8 mouse cellular contexts compared by ENCODE assay signal in the genomic region with DNA sequence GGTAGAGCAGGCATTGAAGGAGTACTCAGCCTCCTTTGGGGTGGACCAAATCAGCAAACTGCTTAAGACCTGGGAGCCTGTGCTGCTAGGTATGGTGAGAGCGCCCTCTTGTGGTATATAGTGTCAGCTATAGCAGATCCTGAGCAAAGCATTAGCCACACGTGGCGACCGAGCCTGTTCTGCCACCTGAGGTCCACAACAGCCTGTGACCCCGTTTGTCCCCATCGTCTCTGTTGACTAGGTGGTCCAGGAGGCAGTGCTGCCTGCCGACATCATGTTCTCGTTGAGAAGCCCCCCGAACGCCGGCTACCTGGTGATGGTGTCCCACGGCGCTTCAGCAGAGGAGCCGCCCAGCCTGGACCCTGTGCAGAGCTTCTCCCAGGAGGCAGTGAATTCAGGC. TPM values are rescaled to one million over a fixed set of nuclear protein-coding genes. Genes with fewer than 3 reads are reported as not detected.
DNase-seq lines count a peak whose midpoint lies in the region; ATAC-seq and TF ChIP-seq lines count a peak whose summit lies in the region.

No protein-coding gene starts in this region.

- H3K27ac ChIP-seq in embryonic facial prominence, embryonic 12.5 days = no peak overlapping the region
- no peak overlapping the region for H3K27ac ChIP-seq in heart, embryonic 13.5 days (replicated peaks)
- H3K27ac ChIP-seq in liver, adult 2 months (replicated peaks; ENCODE audit: insufficient read depth, low read depth, low read length) = no peak overlapping the region
- H3K27ac ChIP-seq in stomach, embryonic 16.5 days (ENCODE audit: low read length) = no peak overlapping the region

- no peaks in the 10 kb centered on the region for H3K79me3 ChIP-seq in C2C12 (ENCODE audit: low read depth)

- peaks cover 8% of the 10 kb centered on the region for H3K4me1 ChIP-seq in embryonic facial prominence, embryonic 12.5 days
- peaks cover 34% of the 10 kb centered on the region for H3K4me1 ChIP-seq in heart, embryonic 13.5 days
- H3K4me1 ChIP-seq in liver, adult 2 months (ENCODE audit: control insufficient read depth, insufficient read depth, low read length) = peaks cover 3% of the 10 kb centered on the region; the same call in 1 of the 2 replicates
- H3K4me1 ChIP-seq in stomach, embryonic 16.5 days (ENCODE audit: control insufficient read depth, insufficient read depth, low read length) = 0 out of 2 replicates have a peak, but pooled peaks cover 11% of the 10 kb centered on the region

- peaks cover 21% of the 10 kb centered on the region for H3K36me3 ChIP-seq in C2C12 (ENCODE audit: control insufficient read depth, insufficient read depth)
- H3K36me3 ChIP-seq in embryonic facial prominence, embryonic 12.5 days = peaks cover 23% of the 10 kb centered on the region
- H3K36me3 ChIP-seq in heart, embryonic 13.5 days = peaks cover 82% of the 10 kb centered on the region
- no peaks in the 10 kb centered on the region for H3K36me3 ChIP-seq in liver, adult 2 months (ENCODE audit: control insufficient read depth, insufficient read depth, low read length)
- H3K36me3 ChIP-seq in stomach, embryonic 16.5 days (ENCODE audit: control insufficient read depth, insufficient read depth, low read length) = peaks cover 8% of the 10 kb centered on the region

- no peaks in the 10 kb centered on the region for H3K79me2 ChIP-seq in C2C12 (ENCODE audit: control insufficient read depth, insufficient read depth)
- H3K79me2 ChIP-seq in liver, adult 2 months (ENCODE audit: control insufficient read depth, insufficient read depth, low read length) = no peaks in the 10 kb centered on the region

- no peak for TF ChIP-seq POLR2A in liver, adult 2 months (IDR thresholded peaks at IDR 0.05; ENCODE audit: extremely low read depth, insufficient read depth, low read length)

- ATAC-seq in embryonic facial prominence, embryonic 12.5 days (ENCODE audit: insufficient number of reproducible peaks, insufficient read depth, low FRiP score, low TSS enrichment) = no peak
- ATAC-seq in heart, embryonic 13.5 days (ENCODE audit: extremely low read depth, insufficient number of reproducible peaks, low FRiP score, low TSS enrichment) = peak; percentile 12; the same call in 1 of the 2 replicates
- ATAC-seq in monocyte, adult 5-6 weeks (replicated peaks; ENCODE audit: insufficient number of reproducible peaks, low FRiP score, low TSS enrichment, poor library complexity, severe bottlenecking) = 0 out of 2 replicates have a peak, but pooled peaks have one; percentile 52
- ATAC-seq in stomach, embryonic 16.5 days (ENCODE audit: insufficient read depth, low FRiP score) = peak; percentile 68

- H3K27me3 ChIP-seq in C2C12 (ENCODE audit: control insufficient read depth, insufficient read depth, insufficient read length) = no peaks in the 10 kb centered on the region
- H3K27me3 ChIP-seq in embryonic facial prominence, embryonic 12.5 days = no peaks in the 10 kb centered on the region
- peaks cover 10% of the 10 kb centered on the region for H3K27me3 ChIP-seq in heart, embryonic 13.5 days (replicated peaks)
- H3K27me3 ChIP-seq in liver, adult 2 months (ENCODE audit: control insufficient read depth, insufficient read depth, low read length) = 0 out of 2 replicates have a peak, but pooled peaks cover 2% of the 10 kb centered on the region
- H3K27me3 ChIP-seq in stomach, embryonic 16.5 days (ENCODE audit: control insufficient read depth, insufficient read depth, low read length) = no peaks in the 10 kb centered on the region

- no peaks in the 10 kb centered on the region for H3K9me3 ChIP-seq in embryonic facial prominence, embryonic 12.5 days
- no peaks in the 10 kb centered on the region for H3K9me3 ChIP-seq in heart, embryonic 13.5 days
- H3K9me3 ChIP-seq in stomach, embryonic 16.5 days (replicated peaks; ENCODE audit: control insufficient read depth, low read length) = no peaks in the 10 kb centered on the region

- peak overlapping the region; percentile 45 for H3K4me2 ChIP-seq in embryonic facial prominence, embryonic 12.5 days (replicated peaks)
- 0 out of 2 replicates have a peak overlapping the region, but pooled peaks have one; percentile 21 for H3K4me2 ChIP-seq in heart, embryonic 13.5 days
- peak overlapping the region; percentile 46 for H3K4me2 ChIP-seq in stomach, embryonic 16.5 days (ENCODE audit: low read depth, low read length)

- peak; percentile 82 for TF ChIP-seq CTCF in C2C12 (IDR thresholded peaks at IDR 0.05; ENCODE audit: control insufficient read depth, insufficient read depth, insufficient read length)
- peak; percentile 81 for TF ChIP-seq CTCF in liver, adult 2 months (IDR thresholded peaks at IDR 0.05; ENCODE audit: low read depth, low read length)

- DNase-seq in adrenal gland, postnatal 25 days = peak; percentile 53
- DNase-seq in kidney, postnatal 10 days = peak; percentile 86
- peak; percentile 65 for DNase-seq in liver, adult 2 months (ENCODE audit: extremely low read depth, low read depth, low spot score)

- WGBS in embryonic facial prominence, embryonic 12.5 days = 8% methylated on average over 14 of the region's 14 CpGs
- 20% methylated on average over 14 of the region's 14 CpGs for WGBS in heart, embryonic 13.5 days
- WGBS in liver, adult 2 months = 11% methylated on average over 14 of the region's 14 CpGs
- WGBS in stomach, embryonic 16.5 days = 15% methylated on average over 14 of the region's 14 CpGs

- peak overlapping the region; percentile 7; the same call in 1 of the 2 replicates for H3K9ac ChIP-seq in embryonic facial prominence, embryonic 12.5 days
- H3K9ac ChIP-seq in heart, embryonic 13.5 days = 0 out of 2 replicates have a peak overlapping the region, but pooled peaks have one; percentile 44
- no peak overlapping the region for H3K9ac ChIP-seq in liver, adult 2 months (ENCODE audit: low read depth, low read length)
- no peak overlapping the region for H3K9ac ChIP-seq in stomach, embryonic 16.5 days (ENCODE audit: low read length)

- H3ac ChIP-seq in C2C12 (ENCODE audit: control insufficient read depth, insufficient read length, low read depth) = no peak overlapping the region

- H3K4me3 ChIP-seq in C2C12 (ENCODE audit: insufficient read depth, poor library complexity, severe bottlenecking) = no peak overlapping the region
- peak overlapping the region; percentile 15; the same call in 1 of the 2 replicates for H3K4me3 ChIP-seq in embryonic facial prominence, embryonic 12.5 days
- H3K4me3 ChIP-seq in heart, embryonic 13.5 days = no peak overlapping the region
- H3K4me3 ChIP-seq in liver, adult 2 months (ENCODE audit: insufficient read depth, low read depth, low read length) = no peak overlapping the region
- peak overlapping the region; percentile 28 for H3K4me3 ChIP-seq in stomach, embryonic 16.5 days (replicated peaks; ENCODE audit: low read length)

TF ChIP-seq in C2C12, 6 proteins besides CTCF, POLR2A, EP300 and RAD21:
- TF ChIP-seq CEBPB (IDR thresholded peaks at IDR 0.05; ENCODE audit: low read depth) (no peak), FOSL1 (IDR thresholded peaks at IDR 0.05; ENCODE audit: insufficient read depth, low read length, poor library complexity, severe bottlenecking) (no peak), USF1 (IDR thresholded peaks at IDR 0.05; ENCODE audit: low read depth) (no peak), MYOD1 (IDR thresholded peaks at IDR 0.05; ENCODE audit: control insufficient read depth, insufficient read length, low read depth) (no peak), MYOG (IDR thresholded peaks at IDR 0.05; ENCODE audit: control insufficient read depth, extremely low read depth, insufficient read length) (no peak), MAX (IDR thresholded peaks at IDR 0.05) (no peak)

RNA-seq across cellular contexts. Expression of a gene that starts 25.0 kb away (rescaled TPM):
- polyA plus RNA-seq in C2C12 (2012; fragmentation: generic; extraction: Trizol) = 42.8 TPM
- total RNA-seq in adrenal gland, postnatal 25 days (2021) = 10.0 and 10.4 TPM in 2 replicates
- 9.1 and 10.8 TPM in 2 replicates for polyA plus RNA-seq in embryonic facial prominence, embryonic 12.5 days (2016; fragmentation: Nextera tagmentation; extraction: Ambion mirVana)
- 24.2 and 26.2 TPM in 2 replicates for polyA plus RNA-seq in heart, embryonic 13.5 days (2015; fragmentation: Nextera tagmentation; extraction: Ambion mirVana)
- 0.09 and 0.13 TPM in 2 replicates for total RNA-seq in liver, adult 2 months (2014; rRNA removed)
- 0.04 and 0.11 TPM in 2 replicates for polyA plus RNA-seq in liver, adult 2 months (2012; rRNA removed)
- total RNA-seq in monocyte, adult 5-6 weeks (2017) = not detected in 3 replicates
- polyA plus RNA-seq in stomach, embryonic 16.5 days (2015; fragmentation: Nextera tagmentation; extraction: Ambion mirVana) = 24.0 and 28.1 TPM in 2 replicates

RNA-seq across cellular contexts. Expression of a gene that starts 25.3 kb away (rescaled TPM):
- polyA plus RNA-seq in C2C12 (2012; fragmentation: generic; extraction: Trizol) = 0.04 TPM
- total RNA-seq in adrenal gland, postnatal 25 days (2021) = 1.6 and 1.8 TPM in 2 replicates
- polyA plus RNA-seq in embryonic facial prominence, embryonic 12.5 days (2016; fragmentation: Nextera tagmentation; extraction: Ambion mirVana) = 0.40 and 0.56 TPM in 2 replicates
- 0.49 and 0.73 TPM in 2 replicates for polyA plus RNA-seq in heart, embryonic 13.5 days (2015; fragmentation: Nextera tagmentation; extraction: Ambion mirVana)
- total RNA-seq in liver, adult 2 months (2014; rRNA removed) = not detected in 2 replicates
- polyA plus RNA-seq in liver, adult 2 months (2012; rRNA removed) = 0.11 TPM in 1 of 2 replicates, not detected in the other
- not detected in 3 replicates for total RNA-seq in monocyte, adult 5-6 weeks (2017)
- polyA plus RNA-seq in stomach, embryonic 16.5 days (2015; fragmentation: Nextera tagmentation; extraction: Ambion mirVana) = 1.2 and 1.3 TPM in 2 replicates

RNA-seq across cellular contexts. Expression of a gene that starts 38.4 kb away (rescaled TPM):
- 5.7 TPM for polyA plus RNA-seq in C2C12 (2012; fragmentation: generic; extraction: Trizol)
- 28.6 and 35.1 TPM in 2 replicates for total RNA-seq in adrenal gland, postnatal 25 days (2021)
- polyA plus RNA-seq in embryonic facial prominence, embryonic 12.5 days (2016; fragmentation: Nextera tagmentation; extraction: Ambion mirVana) = 13.8 and 14.4 TPM in 2 replicates
- 6.6 TPM in 2 replicates for polyA plus RNA-seq in heart, embryonic 13.5 days (2015; fragmentation: Nextera tagmentation; extraction: Ambion mirVana)
- 7.6 and 8.8 TPM in 2 replicates for total RNA-seq in liver, adult 2 months (2014; rRNA removed)
- 8.9 and 10.5 TPM in 2 replicates for polyA plus RNA-seq in liver, adult 2 months (2012; rRNA removed)
- 7.1 to 16.9 TPM (median 7.1 TPM) in 3 replicates for total RNA-seq in monocyte, adult 5-6 weeks (2017)
- 12.9 and 13.1 TPM in 2 replicates for polyA plus RNA-seq in stomach, embryonic 16.5 days (2015; fragmentation: Nextera tagmentation; extraction: Ambion mirVana)

RNA-seq across cellular contexts. Expression of a gene that starts 47.5 kb away (rescaled TPM):
- 122 TPM for polyA plus RNA-seq in C2C12 (2012; fragmentation: generic; extraction: Trizol)
- 87.0 and 105 TPM in 2 replicates for total RNA-seq in adrenal gland, postnatal 25 days (2021)
- polyA plus RNA-seq in embryonic facial prominence, embryonic 12.5 days (2016; fragmentation: Nextera tagmentation; extraction: Ambion mirVana) = 74.3 and 76.9 TPM in 2 replicates
- 61.8 and 63.2 TPM in 2 replicates for polyA plus RNA-seq in heart, embryonic 13.5 days (2015; fragmentation: Nextera tagmentation; extraction: Ambion mirVana)
- total RNA-seq in liver, adult 2 months (2014; rRNA removed) = 35.8 and 45.6 TPM in 2 replicates
- 145 and 151 TPM in 2 replicates for polyA plus RNA-seq in liver, adult 2 months (2012; rRNA removed)
- total RNA-seq in monocyte, adult 5-6 weeks (2017) = 36.1 to 44.3 TPM (median 38.6 TPM) in 3 replicates
- polyA plus RNA-seq in stomach, embryonic 16.5 days (2015; fragmentation: Nextera tagmentation; extraction: Ambion mirVana) = 73.9 and 80.1 TPM in 2 replicates

Comparison
In these comparisons a context has a peak if more than half of its experiments do, and no peak if none do; other contexts are left out.
1. H3K4me3 ChIP-seq: peak in embryonic facial prominence, embryonic 12.5 days (single experiment) and stomach, embryonic 16.5 days (single experiment); none in C2C12 (single experiment), heart, embryonic 13.5 days (single experiment) and liver, adult 2 months (single experiment).
2. H3K9ac ChIP-seq: peak in embryonic facial prominence, embryonic 12.5 days (single experiment) and heart, embryonic 13.5 days (single experiment); none in liver, adult 2 months (single experiment) and stomach, embryonic 16.5 days (single experiment).
3. Peak in every context shown above with its lines, with median percentiles within 50 percentile points of each other: DNase-seq and H3K4me2 ChIP-seq.